Mouse (Mus musculus) liver, postnatal 0 days (tissue): Measurements from ENCODE around the gene Zfp661.

Source experiments
- CTCF ChIP-seq: sonication (generic); IDR thresholded peaks from 2 replicates; pipeline ENCODE4 v1.5.1; 2016; ENCODE audit warnings: antibody characterized with exemption, low read depth
- EP300 ChIP-seq: IDR thresholded peaks from 2 replicates; pipeline ENCODE4 v1.6.1; 2016; ENCODE audit warnings: antibody characterized with exemption, low read depth, mild to moderate bottlenecking

DNA sequence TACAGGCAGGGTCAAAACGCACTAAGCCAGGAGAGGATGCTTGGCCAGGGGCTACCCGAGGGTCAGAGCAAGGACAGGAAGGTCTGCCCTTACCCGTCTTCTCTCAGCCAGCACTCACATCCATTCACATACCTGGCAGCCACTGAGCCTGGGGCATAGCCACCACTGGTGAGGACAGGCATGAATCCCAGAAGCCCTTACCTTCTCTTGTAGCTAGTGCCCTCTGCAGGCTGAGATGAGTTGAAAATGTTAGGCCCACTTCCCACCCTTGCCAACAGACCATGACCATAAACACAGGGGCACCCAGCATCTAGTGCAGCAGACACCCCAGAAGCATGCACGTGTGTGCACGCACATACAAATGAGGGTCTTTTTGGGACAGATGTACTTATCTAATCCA is 35.8 kb downstream of the Zfp661 start:
- TF ChIP-seq CTCF (peak; percentile 52), EP300 (no peak)
